Mouse (Mus musculus) adrenal gland, adult (tissue): ENCODE data around the gene Tenm3.
A peak's percentile ranks its signal among the peaks of the same experiment; 100 is the strongest.

Experiments used
- DNase-seq, 2 experiments: peaks; one replicate each; pipeline ENCODE4 v3.0.0; 2022 to 2023; ENCODE audit warnings: low spot score in 1 of 2; ENCODE audit not compliant: inconsistent age in 2 of 2

The Tenm3 gene

DNA sequence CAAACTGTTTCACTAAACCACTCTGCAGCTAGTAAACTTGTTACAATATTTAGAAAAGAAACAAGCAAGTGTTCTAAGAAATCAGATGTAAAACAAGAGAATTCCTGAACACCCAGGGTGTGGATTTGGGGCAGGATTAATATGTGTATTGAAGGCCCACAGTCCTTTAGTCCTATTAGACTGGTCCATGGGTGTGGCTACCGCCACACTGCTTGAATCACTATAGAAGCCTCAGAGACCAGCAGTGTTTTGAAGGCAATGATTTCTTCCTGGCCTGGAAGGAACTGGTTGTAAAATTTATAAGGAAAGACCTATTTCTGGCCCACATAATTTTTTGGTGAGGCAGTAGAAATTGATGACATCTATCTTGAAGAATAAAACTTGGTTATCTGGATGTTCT lies 33.1 kb downstream of the Tenm3 start:
- DNase-seq = no peak

DNA sequence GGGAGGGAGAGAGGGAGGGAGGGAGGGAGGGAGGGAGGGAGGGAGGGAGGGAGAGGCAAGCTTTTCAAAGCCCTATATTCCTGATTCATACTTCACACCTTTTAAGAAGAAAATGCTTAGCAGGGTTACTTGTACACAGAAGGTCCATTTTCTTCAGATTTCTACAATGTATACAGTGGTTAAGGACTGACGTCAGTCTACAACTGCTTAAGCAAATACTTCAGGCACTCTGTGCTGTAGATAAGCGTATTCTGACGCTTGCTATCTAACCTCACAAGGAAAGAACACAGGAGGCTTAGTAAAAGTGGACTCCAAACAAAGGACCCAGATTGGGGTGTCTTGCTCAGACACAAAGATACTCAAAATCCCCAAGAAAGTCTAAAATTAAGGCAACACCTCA lies 34.6 kb downstream of the Tenm3 start:
- no peak for DNase-seq

DNA sequence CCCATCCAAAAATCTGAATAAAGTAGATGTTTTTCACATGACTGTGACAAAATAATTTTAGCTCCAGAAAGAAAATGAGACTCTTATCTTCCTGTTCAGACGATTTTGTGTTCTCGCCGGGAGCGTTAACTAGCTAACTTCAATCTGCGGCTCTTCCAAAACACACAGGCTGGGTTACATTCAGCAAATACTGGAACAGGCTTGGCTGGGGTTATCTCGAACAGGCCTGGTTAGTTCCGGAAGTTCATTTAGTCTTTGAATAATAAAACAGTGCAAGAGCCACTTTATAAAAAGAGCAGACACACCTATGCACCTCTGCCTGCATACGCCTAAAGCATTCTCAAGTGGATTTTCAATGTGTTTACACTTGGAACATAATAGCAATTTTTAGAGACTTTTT lies 40.7 kb downstream of the Tenm3 start:
- DNase-seq = no peak

- DNase-seq = no peak
Observed at GRCm38 (mm10) chr8:48802231-48802630, 41.5 kb downstream of the Tenm3 start.

DNA sequence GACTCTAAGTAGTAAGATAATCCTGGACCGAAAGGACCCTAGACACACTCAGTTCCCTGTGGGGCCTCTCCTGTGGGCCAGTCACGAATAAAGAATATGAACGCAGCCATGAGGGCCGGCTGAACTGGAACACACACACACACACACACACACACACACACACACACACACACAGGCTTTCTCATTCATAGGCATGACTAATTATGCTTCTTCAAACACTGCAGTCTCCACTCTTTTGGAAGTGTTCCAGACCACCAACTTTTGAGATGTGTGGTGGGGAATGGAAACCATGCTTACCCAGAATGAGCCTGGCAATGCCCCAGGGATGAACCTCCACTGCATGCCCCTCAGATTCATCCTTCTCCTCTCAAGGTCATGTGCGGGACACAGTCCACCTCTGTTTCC lies 45.8 kb downstream of the Tenm3 start:
- no peak for DNase-seq

GRCm38 (mm10) chr8:48794285-48794684 lies 49.5 kb downstream of the Tenm3 start:
- DNase-seq = no peak

DNA sequence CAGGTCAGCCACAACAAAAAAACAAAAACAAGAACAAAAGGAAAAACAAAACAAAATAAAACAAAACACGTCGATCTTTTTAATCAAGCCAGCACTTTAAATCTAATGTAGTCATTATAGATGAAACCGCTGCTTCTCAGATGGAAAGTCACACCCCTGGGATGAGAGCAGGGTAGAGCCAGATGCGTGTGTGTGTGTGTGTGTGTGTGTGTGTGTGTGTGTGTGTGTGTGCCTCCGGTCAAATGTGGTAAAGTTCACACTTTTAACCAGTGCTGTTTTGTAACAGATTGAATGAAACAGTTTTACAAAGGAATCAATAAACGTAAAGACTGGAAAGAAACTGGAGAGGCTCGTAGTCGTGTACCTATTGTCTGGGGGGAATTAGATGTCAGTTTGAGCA lies 50.0 kb downstream of the Tenm3 start:
- DNase-seq = no peak

- peak; percentile 31 to 82 for DNase-seq
Observed at GRCm38 (mm10) chr8:48792587-48793326, 51.0 kb downstream of the Tenm3 start.

- DNase-seq = no peak
Observed at GRCm38 (mm10) chr8:48783308-48783707, 60.4 kb downstream of the Tenm3 start.

DNA sequence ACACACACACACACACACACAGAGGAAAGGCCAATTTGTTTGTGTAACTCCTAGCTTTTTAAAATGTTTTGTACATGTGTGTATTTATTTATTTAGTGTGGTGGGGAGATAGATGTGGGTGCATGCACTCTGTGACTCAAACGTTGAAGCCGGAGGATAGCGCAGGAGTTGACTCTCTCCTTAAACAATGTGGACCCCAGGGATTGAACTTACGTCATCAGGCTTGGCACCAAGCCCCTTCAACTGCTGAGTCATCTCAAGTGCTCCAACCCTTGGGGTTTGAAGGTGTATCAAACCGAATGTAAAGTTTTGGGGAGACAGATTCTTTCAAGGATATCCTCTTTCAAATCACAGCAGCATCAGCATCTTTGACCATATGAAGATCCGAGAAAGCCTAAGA lies 63.1 kb downstream of the Tenm3 start:
- no peak for DNase-seq

DNA sequence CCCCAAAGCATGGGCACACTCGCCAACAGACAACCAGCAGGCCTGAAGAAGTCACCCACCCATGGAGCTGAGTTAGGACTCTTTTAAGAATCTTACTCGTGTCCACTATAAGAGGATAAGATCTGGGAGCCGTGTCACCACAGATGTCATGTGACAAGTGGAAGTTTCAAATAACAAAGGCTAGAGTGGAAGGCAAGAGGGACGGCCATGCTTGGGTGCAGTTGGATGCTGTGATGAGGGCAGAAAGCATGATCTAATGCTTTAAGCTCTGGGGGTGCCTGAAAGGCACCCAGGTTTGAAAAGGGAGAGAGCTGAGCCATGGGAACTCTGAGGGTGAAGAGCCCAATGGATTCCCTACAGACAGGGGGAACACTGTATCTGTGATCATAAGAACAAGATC lies 64.6 kb downstream of the Tenm3 start:
- DNase-seq = no peak

- DNase-seq = no peak
Observed at GRCm38 (mm10) chr8:48776081-48776480, 67.7 kb downstream of the Tenm3 start.

- DNase-seq = no peak
Observed at GRCm38 (mm10) chr8:48775531-48776037, 68.2 kb downstream of the Tenm3 start.

DNA sequence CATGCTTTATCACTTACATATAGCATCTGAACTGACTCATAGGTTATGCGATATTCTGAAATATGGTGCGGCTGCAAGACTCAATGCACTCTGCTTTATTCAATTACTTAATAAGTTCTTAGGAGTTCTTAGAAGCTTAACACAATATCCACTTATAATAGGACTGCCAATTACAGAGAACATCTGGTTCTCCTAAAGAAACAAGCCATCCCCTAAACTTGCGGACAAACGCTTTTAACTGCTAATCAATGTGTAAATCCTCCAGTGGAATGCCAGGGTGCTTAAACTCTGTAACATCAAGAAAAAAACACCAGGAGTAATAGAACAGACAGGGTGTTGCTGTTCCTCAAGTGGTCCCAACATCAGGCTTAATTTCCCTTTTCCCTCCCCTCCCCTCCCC lies 68.9 kb downstream of the Tenm3 start:
- DNase-seq = no peak

- DNase-seq = no peak
Observed at GRCm38 (mm10) chr8:48766545-48767234, 77.1 kb downstream of the Tenm3 start.

DNA sequence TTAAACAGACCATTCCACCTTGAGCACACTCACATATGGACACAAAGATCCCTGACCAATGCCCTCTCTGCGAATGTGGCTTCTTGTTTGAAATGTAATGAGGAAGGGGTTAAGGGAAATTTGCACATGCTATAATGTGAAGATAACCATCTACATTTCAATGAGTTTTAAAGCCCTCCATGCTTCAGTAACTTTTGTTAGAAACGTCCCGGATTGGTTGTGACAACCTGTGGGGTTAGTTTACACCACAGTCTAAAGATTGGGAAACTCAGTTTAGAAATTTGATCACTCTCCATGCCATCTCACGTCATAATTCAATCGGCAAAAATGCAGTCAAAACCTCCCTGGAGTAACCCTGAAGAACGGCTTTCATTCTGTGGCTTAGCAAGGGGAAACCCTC lies 78.5 kb downstream of the Tenm3 start:
- DNase-seq = no peak

DNA sequence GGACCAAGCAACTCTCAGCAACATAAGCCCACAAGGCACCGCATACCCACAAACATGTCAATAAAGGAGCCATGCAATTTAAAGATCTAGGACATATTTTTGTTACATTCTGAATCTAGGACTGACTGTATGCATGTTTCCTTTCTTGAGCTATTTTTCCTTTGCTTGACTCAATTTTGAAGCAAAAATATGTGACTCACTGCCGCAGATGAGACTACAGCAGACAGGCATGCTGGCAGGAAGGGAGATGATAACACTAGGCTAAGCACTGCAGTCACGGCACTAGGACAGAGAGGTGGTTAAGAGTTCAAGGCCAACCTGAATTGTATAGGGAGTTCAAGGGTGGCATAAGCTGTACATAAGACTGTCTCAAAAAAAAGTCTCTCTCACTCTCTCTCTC lies 79.7 kb downstream of the Tenm3 start:
- no peak for DNase-seq

DNA sequence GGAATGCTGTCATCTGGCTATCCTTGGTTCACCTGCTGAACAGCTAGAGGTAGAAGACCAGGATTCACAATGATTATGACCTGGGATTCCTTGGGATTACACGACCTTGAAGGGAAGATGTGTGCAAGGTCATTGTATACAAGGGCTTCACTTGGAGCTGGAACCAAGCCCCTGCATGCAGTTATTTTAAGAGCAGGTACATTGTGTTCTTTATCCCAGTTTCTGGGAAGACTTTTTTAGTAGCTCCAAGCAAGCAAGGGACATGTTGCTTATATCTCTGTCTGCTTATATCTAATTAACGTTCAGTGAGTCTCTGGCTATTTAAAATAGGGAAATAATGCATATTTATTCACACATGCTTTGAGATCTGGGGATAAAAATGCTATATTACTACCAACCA lies 86.9 kb downstream of the Tenm3 start:
- no peak for DNase-seq

DNA sequence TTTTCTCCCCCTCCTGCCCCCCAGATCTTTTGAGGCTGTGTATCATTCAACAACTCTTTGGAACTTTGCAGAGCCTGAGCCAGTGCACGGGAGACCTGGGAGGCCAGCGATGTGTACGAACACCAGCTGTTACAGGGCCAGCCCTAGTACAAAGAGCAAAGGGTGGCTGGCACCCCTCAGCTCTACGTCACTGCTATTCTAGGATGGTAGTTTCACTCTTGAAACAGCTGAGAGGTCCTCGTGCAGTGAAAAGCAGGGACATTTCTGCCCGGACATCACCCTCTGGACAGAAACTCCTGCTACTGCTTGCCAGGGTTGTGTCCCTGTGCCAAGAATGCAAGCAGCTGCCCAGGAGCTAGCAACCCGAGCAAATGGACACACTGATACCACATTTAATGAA lies 88.3 kb downstream of the Tenm3 start:
- no peak for DNase-seq

DNA sequence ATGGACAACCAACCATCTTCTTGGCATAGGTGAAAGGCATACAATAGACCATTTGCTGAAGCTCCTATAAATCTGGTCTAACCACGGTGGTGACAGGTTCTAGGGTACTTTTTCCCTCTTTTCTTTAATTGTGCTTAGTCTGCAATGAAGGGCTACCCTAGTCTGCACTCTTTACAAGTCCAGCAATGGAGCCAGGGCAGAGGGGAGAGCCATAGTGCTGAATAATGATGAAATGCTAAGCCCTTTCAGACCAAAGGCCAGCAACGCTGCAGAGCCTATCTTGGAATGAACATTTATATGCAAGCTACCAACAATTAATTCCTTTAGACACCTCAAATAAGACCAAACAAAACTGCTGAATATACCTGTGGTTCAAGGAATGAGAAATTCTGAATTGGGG lies 88.8 kb downstream of the Tenm3 start:
- no peak for DNase-seq

- no peak for DNase-seq
Observed at GRCm38 (mm10) chr8:48751965-48752364, 91.8 kb downstream of the Tenm3 start.

- no peak for DNase-seq
Observed at GRCm38 (mm10) chr8:48748503-48749059, 95.2 kb downstream of the Tenm3 start.
